Mouse (Mus musculus) liver, embryonic 13.5 days (tissue): ENCODE results near the gene Arhgef12. TPM values are rescaled to one million over a fixed set of nuclear protein-coding genes. Genes with fewer than 3 reads are reported as not detected.

Experiments
- ATAC-seq: fragments of 200-750 bp; cut with Nextera tagmentation; 2 replicates; pipeline ENCODE4 v1.8.0; 2017; ENCODE audit warnings: low read depth, mild to moderate bottlenecking, moderate number of reproducible peaks, moderate library complexity
- DNase-seq: peaks from one replicate; pipeline ENCODE4 v3.0.0; 2022
- H3K27ac ChIP-seq: fragments of 300-500 bp; sonication (generic); 2 replicates; pipeline ENCODE4 v1.5.1; 2015; ENCODE audit warnings: moderate library complexity, mild to moderate bottlenecking, inconsistent platforms
- H3K27me3 ChIP-seq: fragments of 300-500 bp; sonication (generic); 2 replicates; pipeline ENCODE4 v1.6.1; 2015; ENCODE audit warnings: mild to moderate bottlenecking, inconsistent platforms
- H3K36me3 ChIP-seq: fragments of 300-500 bp; sonication (generic); 2 replicates; pipeline ENCODE4 v1.6.1; 2015; ENCODE audit warnings: mild to moderate bottlenecking, inconsistent platforms
- H3K4me1 ChIP-seq: fragments of 300-500 bp; sonication (generic); replicated peaks from 2 replicates; pipeline ENCODE4 v1.6.1; 2015; ENCODE audit warnings: inconsistent platforms
- H3K4me2 ChIP-seq: fragments of 300-500 bp; sonication (generic); 2 replicates; pipeline ENCODE4 v1.6.1; 2015; ENCODE audit warnings: inconsistent platforms, mild to moderate bottlenecking, moderate library complexity
- H3K4me3 ChIP-seq: fragments of 300-500 bp; sonication (generic); replicated peaks from 2 replicates; pipeline ENCODE4 v1.5.1; 2015; ENCODE audit warnings: mild to moderate bottlenecking, inconsistent platforms
- H3K9ac ChIP-seq: fragments of 300-500 bp; sonication (generic); 2 replicates; pipeline ENCODE4 v1.6.1; 2015; ENCODE audit warnings: mild to moderate bottlenecking, inconsistent platforms
- H3K9me3 ChIP-seq: fragments of 300-500 bp; sonication (generic); replicated peaks from 2 replicates; pipeline ENCODE4 v1.6.1; 2016; ENCODE audit warnings: inconsistent platforms
- WGBS: fragments of 180-500 bp; shearing (Covaris S2); methylation state at CpG from one replicate; pipeline ENCODE4 v1.1.7; 2015; ENCODE audit not compliant: insufficient replicate concordance; 5-methylcytosine and 5-hydroxymethylcytosine counted together
- polyA plus RNA-seq: library from polyadenylated mRNA; unstranded; fragments of >200 nt; fragmentation: Nextera tagmentation; extraction: Ambion mirVana; gene quantifications from 2 replicates; pipeline ENCODE4 v1.2.1, GENCODE M21; 2015

The Arhgef12 gene
- polyA plus RNA-seq, 1 experiment from 2014 or later: 4.3 TPM

GRCm38 (mm10) chr9:43027757-43028156, 79.3 kb downstream of the Arhgef12 start:
- no peaks in the 10 kb centered on the region for H3K9me3 ChIP-seq
- H3K27ac ChIP-seq: no peak overlapping the region
- DNase-seq (no peak), ATAC-seq (no peak)
- H3K27me3 ChIP-seq: no peaks in the 10 kb centered on the region
- no peak overlapping the region for H3K9ac ChIP-seq
- no peak overlapping the region for H3K4me2 ChIP-seq
- no peaks in the 10 kb centered on the region for H3K4me1 ChIP-seq
- 51% methylated on average over 5 of the region's 5 CpGs for WGBS
- no peak overlapping the region for H3K4me3 ChIP-seq
- H3K36me3 ChIP-seq: peaks cover 4% of the 10 kb centered on the region; the same call in 1 of the 2 replicates

DNA sequence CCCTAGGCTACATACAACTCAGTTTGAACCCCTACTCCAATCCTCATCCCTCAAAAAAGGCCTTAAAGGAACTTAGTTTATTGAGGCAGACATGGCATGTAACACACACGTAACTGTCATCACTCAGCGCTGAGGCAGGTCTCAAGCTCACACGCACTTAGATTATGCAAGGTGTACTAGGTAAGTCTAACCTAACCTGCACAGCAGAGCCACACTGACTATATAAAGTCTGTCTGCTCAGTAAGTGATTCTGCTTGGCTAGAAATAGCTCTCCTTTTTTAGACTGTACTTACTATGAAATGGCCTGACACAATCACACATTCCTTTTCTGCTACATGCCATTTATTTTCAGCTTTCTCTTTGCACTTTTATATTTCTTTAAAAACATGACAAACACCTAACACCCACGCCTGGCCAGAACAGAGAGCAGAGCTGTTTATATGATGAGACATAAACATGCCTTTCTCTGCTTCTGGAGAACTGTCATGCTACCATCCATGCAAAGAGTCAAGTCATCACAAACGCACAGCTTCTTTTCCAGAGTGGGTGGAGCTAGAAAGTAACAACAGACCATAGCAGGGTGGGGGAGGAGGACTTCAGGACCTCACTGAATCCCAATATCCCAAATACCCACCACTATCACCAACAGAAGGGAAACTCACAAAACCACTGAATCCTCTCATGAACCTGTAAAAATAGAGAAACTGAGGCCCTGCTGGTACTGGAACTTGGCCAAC, 85.4 kb downstream of the Arhgef12 start:
- Histone ChIP-seq H3K4me1 (no peaks in the 10 kb centered on the region), H3K27ac (no peak overlapping the region), H3K4me2 (no peak overlapping the region), H3K9me3 (no peaks in the 10 kb centered on the region), H3K27me3 (no peaks in the 10 kb centered on the region), H3K9ac (no peak overlapping the region), H3K4me3 (no peak overlapping the region), H3K36me3 (peaks cover 22% of the 10 kb centered on the region)
- WGBS: 72% methylated on average over 5 of the region's 5 CpGs
- ATAC-seq: no peak
- DNase-seq: no peak

DNA sequence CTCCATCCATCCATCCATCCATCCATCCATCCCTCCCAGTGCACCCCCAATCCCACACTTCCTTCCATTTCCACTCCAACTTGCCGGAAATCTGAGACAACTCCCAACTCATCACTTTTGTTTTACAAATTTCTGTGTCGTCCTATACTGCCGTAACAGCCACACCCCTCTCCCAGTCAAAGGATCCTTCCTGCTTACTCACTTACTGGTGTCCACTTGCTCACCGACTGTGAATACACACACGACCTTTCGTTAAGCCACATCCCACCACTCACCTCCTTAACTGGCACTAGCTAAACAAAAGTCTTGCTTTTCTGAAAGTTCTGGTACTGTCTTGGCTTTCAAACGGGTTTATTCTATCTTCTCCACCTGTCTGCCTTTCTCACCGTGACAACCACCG, 87.4 kb downstream of the Arhgef12 start:
- no peaks in the 10 kb centered on the region for H3K4me1 ChIP-seq
- ATAC-seq (no peak), DNase-seq (no peak)
- peaks cover 29% of the 10 kb centered on the region for H3K36me3 ChIP-seq
- H3K9ac ChIP-seq: no peak overlapping the region
- no peak overlapping the region for H3K4me3 ChIP-seq
- WGBS: 86% methylated on average over 9 of the region's 9 CpGs
- H3K27me3 ChIP-seq: no peaks in the 10 kb centered on the region
- H3K27ac ChIP-seq: no peak overlapping the region
- no peak overlapping the region for H3K4me2 ChIP-seq
- no peaks in the 10 kb centered on the region for H3K9me3 ChIP-seq

DNA sequence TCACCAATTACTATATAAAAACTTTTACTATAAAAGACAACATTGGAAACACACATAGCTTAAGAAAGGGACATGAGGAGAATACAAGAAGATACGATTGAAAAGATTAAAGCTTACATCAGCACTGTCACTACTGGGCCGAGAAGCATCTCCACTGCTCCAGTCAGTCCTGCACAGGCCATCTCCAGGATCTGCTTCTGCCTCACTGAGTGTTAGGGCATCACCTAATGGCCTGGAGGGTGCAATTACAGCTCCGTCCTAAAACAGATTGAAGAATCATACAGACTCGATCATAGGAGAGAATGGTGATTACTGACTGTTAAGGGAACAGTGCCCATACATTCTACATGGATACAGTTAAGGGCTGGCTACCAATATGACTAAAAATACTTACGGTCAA, 91.3 kb downstream of the Arhgef12 start:
- Histone ChIP-seq H3K4me3 (no peak overlapping the region), H3K9me3 (no peaks in the 10 kb centered on the region), H3K27me3 (no peaks in the 10 kb centered on the region), H3K4me2 (no peak overlapping the region), H3K4me1 (no peaks in the 10 kb centered on the region), H3K36me3 (peaks cover 44% of the 10 kb centered on the region), H3K27ac (no peak overlapping the region), H3K9ac (no peak overlapping the region)
- 78% methylated on average over 5 of the region's 5 CpGs for WGBS
- ATAC-seq: no peak
- no peak for DNase-seq

- H3K36me3 ChIP-seq: peaks cover 41% of the 10 kb centered on the region
- WGBS: 78% methylated on average over 2 of the region's 2 CpGs
- no peak for ATAC-seq
Measured at GRCm38 (mm10) chr9:43015366-43015765, 91.7 kb downstream of the Arhgef12 start.

GRCm38 (mm10) chr9:43014886-43015285, 92.2 kb downstream of the Arhgef12 start:
- no peak overlapping the region for H3K9ac ChIP-seq
- H3K9me3 ChIP-seq: no peaks in the 10 kb centered on the region
- ATAC-seq: no peak
- no peaks in the 10 kb centered on the region for H3K4me1 ChIP-seq
- H3K4me2 ChIP-seq: no peak overlapping the region
- H3K4me3 ChIP-seq: no peak overlapping the region
- H3K36me3 ChIP-seq: peaks cover 45% of the 10 kb centered on the region
- no peak for DNase-seq
- H3K27ac ChIP-seq: no peak overlapping the region
- 87% methylated on average over 1 of the region's 1 CpGs for whole genome bisulfite sequencing
- H3K27me3 ChIP-seq: no peaks in the 10 kb centered on the region

More at GRCm38 (mm10) chr9:43015366-43015765, 91.7 kb downstream of the Arhgef12 start:
- H3K4me3 ChIP-seq: no peak overlapping the region
- H3K27ac ChIP-seq: no peak overlapping the region
- no peaks in the 10 kb centered on the region for H3K27me3 ChIP-seq
- no peaks in the 10 kb centered on the region for H3K9me3 ChIP-seq
- no peak overlapping the region for H3K4me2 ChIP-seq
- no peak overlapping the region for H3K9ac ChIP-seq
- H3K4me1 ChIP-seq: no peaks in the 10 kb centered on the region
- no peak for DNase-seq

GRCm38 (mm10) chr9:43012541-43012940, 94.5 kb downstream of the Arhgef12 start:
- DNase-seq: no peak
- Histone ChIP-seq H3K9me3 (no peaks in the 10 kb centered on the region), H3K27me3 (no peaks in the 10 kb centered on the region), H3K4me1 (no peaks in the 10 kb centered on the region), H3K4me3 (no peak overlapping the region), H3K4me2 (no peak overlapping the region), H3K36me3 (peaks cover 53% of the 10 kb centered on the region), H3K27ac (no peak overlapping the region), H3K9ac (no peak overlapping the region)
- no peak for ATAC-seq
- WGBS: 80% methylated on average over 5 of the region's 5 CpGs

DNA sequence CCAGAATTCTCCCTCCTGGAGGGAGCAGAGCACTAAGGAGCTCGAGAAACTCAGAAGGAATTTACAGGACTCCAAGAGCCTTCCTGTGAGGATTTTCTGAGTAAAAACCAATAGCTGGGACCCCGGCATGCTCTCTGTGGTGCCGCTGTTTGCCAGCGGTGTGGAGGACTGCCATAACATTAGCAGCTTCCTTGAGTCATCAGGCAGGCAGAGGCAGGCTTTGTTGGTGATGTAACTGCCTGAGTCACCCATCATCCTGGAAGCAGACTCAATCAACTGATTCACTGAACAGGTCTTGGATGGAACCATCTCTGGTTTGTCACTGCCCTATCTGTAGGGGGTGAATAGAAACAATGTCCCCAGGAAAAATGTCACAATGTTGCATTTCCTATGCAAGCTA, 96.0 kb downstream of the Arhgef12 start:
- ATAC-seq (no peak), DNase-seq (no peak)
- no peaks in the 10 kb centered on the region for H3K4me1 ChIP-seq
- H3K27ac ChIP-seq: no peak overlapping the region
- WGBS: 67% methylated on average over 4 of the region's 4 CpGs
- H3K27me3 ChIP-seq: no peaks in the 10 kb centered on the region
- H3K9ac ChIP-seq: no peak overlapping the region
- H3K4me2 ChIP-seq: no peak overlapping the region
- peaks cover 54% of the 10 kb centered on the region for H3K36me3 ChIP-seq
- no peak overlapping the region for H3K4me3 ChIP-seq
- no peaks in the 10 kb centered on the region for H3K9me3 ChIP-seq

- peaks cover 76% of the 10 kb centered on the region for H3K36me3 ChIP-seq
- no peak overlapping the region for H3K27ac ChIP-seq
- H3K4me3 ChIP-seq: no peak overlapping the region
- no peak for DNase-seq
- H3K9me3 ChIP-seq: no peaks in the 10 kb centered on the region
- H3K4me1 ChIP-seq: no peaks in the 10 kb centered on the region
- no peak overlapping the region for H3K4me2 ChIP-seq
- ATAC-seq: no peak
- 88% methylated on average over 5 of the region's 5 CpGs for WGBS
- H3K9ac ChIP-seq: no peak overlapping the region
- no peaks in the 10 kb centered on the region for H3K27me3 ChIP-seq
Measured at GRCm38 (mm10) chr9:43003881-43004280, 103.2 kb downstream of the Arhgef12 start.

DNA sequence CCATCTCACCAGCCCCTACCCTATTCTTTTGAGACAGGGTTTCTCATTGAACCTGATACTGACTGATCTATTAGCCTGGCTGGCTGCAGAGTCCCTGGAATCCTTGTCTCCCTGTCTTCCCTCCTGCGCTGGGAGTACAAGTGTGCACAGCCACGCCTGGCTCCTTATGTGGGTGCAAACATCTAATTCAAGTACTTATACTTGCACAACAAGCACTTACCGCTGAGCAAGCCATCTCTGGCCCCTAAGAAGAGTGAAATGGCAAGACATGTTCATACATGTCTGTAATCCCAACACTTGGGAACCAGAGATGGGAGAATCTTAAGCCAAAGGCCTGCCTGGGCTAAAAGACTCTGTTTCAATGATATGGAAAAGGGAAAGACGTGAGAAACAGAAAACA, 104.0 kb downstream of the Arhgef12 start:
- H3K36me3 ChIP-seq: peaks cover 80% of the 10 kb centered on the region
- DNase-seq (no peak), ATAC-seq (no peak)
- no peak overlapping the region for H3K27ac ChIP-seq
- H3K9me3 ChIP-seq: no peaks in the 10 kb centered on the region
- H3K4me2 ChIP-seq: no peak overlapping the region
- H3K4me3 ChIP-seq: no peak overlapping the region
- no peaks in the 10 kb centered on the region for H3K4me1 ChIP-seq
- H3K27me3 ChIP-seq: no peaks in the 10 kb centered on the region
- no peak overlapping the region for H3K9ac ChIP-seq
- WGBS: 84% methylated on average over 4 of the region's 4 CpGs

GRCm38 (mm10) chr9:43000595-43001250, 106.3 kb downstream of the Arhgef12 start:
- WGBS: 80% methylated on average over 11 of the region's 11 CpGs
- H3K27me3 ChIP-seq: no peaks in the 10 kb centered on the region
- no peak overlapping the region for H3K4me3 ChIP-seq
- ATAC-seq: no peak
- peaks cover 86% of the 10 kb centered on the region for H3K36me3 ChIP-seq
- no peak overlapping the region for H3K4me2 ChIP-seq
- no peak overlapping the region for H3K27ac ChIP-seq
- H3K4me1 ChIP-seq: no peaks in the 10 kb centered on the region
- no peak overlapping the region for H3K9ac ChIP-seq
- no peak for DNase-seq
- no peaks in the 10 kb centered on the region for H3K9me3 ChIP-seq

DNA sequence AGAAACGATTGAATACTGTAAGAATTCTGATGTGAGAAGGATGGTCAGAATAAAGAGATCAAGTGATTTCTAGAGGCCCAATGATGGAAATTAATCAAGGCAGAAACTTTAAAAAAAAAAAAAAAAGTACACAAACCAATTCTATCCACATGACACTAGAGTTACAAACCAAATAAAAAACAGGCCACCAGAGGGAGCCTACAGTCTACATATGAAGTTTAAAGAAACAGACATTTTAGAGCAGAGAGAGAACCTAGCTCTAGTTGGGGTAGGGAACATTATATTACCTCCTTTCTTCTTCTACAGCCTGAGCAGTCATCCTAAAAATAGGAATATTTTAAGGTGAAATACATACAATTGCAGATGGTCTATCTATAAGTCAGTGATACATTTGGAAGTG, 107.0 kb downstream of the Arhgef12 start:
- WGBS: 73% methylated on average over 1 of the region's 1 CpGs
- DNase-seq (no peak), ATAC-seq (no peak)
- Histone ChIP-seq H3K4me3 (no peak overlapping the region), H3K27me3 (no peaks in the 10 kb centered on the region), H3K27ac (no peak overlapping the region), H3K4me2 (no peak overlapping the region), H3K9ac (no peak overlapping the region), H3K4me1 (no peaks in the 10 kb centered on the region), H3K36me3 (peaks cover 87% of the 10 kb centered on the region), H3K9me3 (no peaks in the 10 kb centered on the region)
